ENCODE assay signal across 8 mouse cellular contexts in genomic region chr8:46671496-46671895, GRCm38 (mm10). TPM values are rescaled to one million over a fixed set of nuclear protein-coding genes. Genes with fewer than 3 reads are reported as not detected.
DNase-seq lines count a peak whose midpoint lies in the region; ATAC-seq lines count a peak whose summit lies in the region.

No protein-coding gene starts in this region.

- H3K9me3 ChIP-seq in hindbrain, embryonic 10.5 days = 0 out of 2 replicates have a peak, but pooled peaks cover 8% of the 10 kb centered on the region
- peaks cover 4% of the 10 kb centered on the region; the same call in 1 of the 2 replicates for H3K9me3 ChIP-seq in hindbrain, embryonic 12.5 days (replicated peaks)
- no peaks in the 10 kb centered on the region for H3K9me3 ChIP-seq in neural tube, embryonic 11.5 days (ENCODE audit: control insufficient read depth, low read length)

- DNase-seq in hindbrain, embryonic 10.5 days (ENCODE audit: low spot score) = peak; percentile 46
- DNase-seq in ZHBTc4 (ENCODE audit: low read depth, low spot score) = peak; percentile 28
- DNase-seq in embryo, embryonic 10 days (ENCODE audit: low spot score) = peak; percentile 56
- DNase-seq in heart, postnatal 10 days = peak; percentile 69 to 86
- peak; percentile 65 to 79 for DNase-seq in left cerebral cortex, adult 18-20 months (ENCODE audit: low spot score in 2 of 2)
- DNase-seq in neural tube, embryonic 11.5 days (ENCODE audit: low spot score) = peak; percentile 51
- peak; percentile 57 for DNase-seq in thymus, postnatal 0 days (ENCODE audit: low spot score)

- no peak overlapping the region for H3K27ac ChIP-seq in hindbrain, embryonic 10.5 days
- H3K27ac ChIP-seq in hindbrain, embryonic 12.5 days = no peak overlapping the region
- H3K27ac ChIP-seq in neural tube, embryonic 11.5 days (ENCODE audit: low read depth, low read length) = no peak overlapping the region

- H3K9ac ChIP-seq in hindbrain, embryonic 12.5 days = no peak overlapping the region
- no peak overlapping the region for H3K9ac ChIP-seq in neural tube, embryonic 11.5 days (ENCODE audit: low read length)

- no peaks in the 10 kb centered on the region for H3K4me1 ChIP-seq in hindbrain, embryonic 10.5 days (replicated peaks)
- no peaks in the 10 kb centered on the region for H3K4me1 ChIP-seq in hindbrain, embryonic 12.5 days
- no peaks in the 10 kb centered on the region for H3K4me1 ChIP-seq in neural tube, embryonic 11.5 days (ENCODE audit: control insufficient read depth, insufficient read depth, low read length)

- no peak for ATAC-seq in hindbrain, embryonic 12.5 days (ENCODE audit: low FRiP score)
- no peak for ATAC-seq in neural tube, embryonic 11.5 days (ENCODE audit: insufficient read depth, low FRiP score, low TSS enrichment)

- intact Hi-C loops in heart, postnatal 10 days (cut with DNase I) = loop anchor here (2.0 to 5.0 kb wide), 2 partner anchors 266 to 283 kb away; no protein-coding TSS in a partner anchor

- H3K4me3 ChIP-seq in hindbrain, embryonic 10.5 days = no peak overlapping the region
- H3K4me3 ChIP-seq in hindbrain, embryonic 12.5 days = no peak overlapping the region
- H3K4me3 ChIP-seq in neural tube, embryonic 11.5 days (ENCODE audit: low read depth, low read length) = no peak overlapping the region

- no peaks in the 10 kb centered on the region for H3K36me3 ChIP-seq in hindbrain, embryonic 10.5 days
- no peaks in the 10 kb centered on the region for H3K36me3 ChIP-seq in hindbrain, embryonic 12.5 days
- no peaks in the 10 kb centered on the region for H3K36me3 ChIP-seq in neural tube, embryonic 11.5 days (ENCODE audit: control insufficient read depth, insufficient read depth, low read length)

- no peaks in the 10 kb centered on the region for H3K27me3 ChIP-seq in hindbrain, embryonic 10.5 days (ENCODE audit: insufficient read depth, poor library complexity, severe bottlenecking)
- H3K27me3 ChIP-seq in hindbrain, embryonic 12.5 days = no peaks in the 10 kb centered on the region
- H3K27me3 ChIP-seq in neural tube, embryonic 11.5 days (ENCODE audit: control insufficient read depth, insufficient read depth, low read length) = no peaks in the 10 kb centered on the region

- WGBS in hindbrain, embryonic 10.5 days = 1% methylated on average over 2 of the region's 2 CpGs
- 0% methylated on average over 2 of the region's 2 CpGs for WGBS in hindbrain, embryonic 12.5 days
- 1% methylated on average over 2 of the region's 2 CpGs for WGBS in neural tube, embryonic 11.5 days

- no peak overlapping the region for H3K4me2 ChIP-seq in hindbrain, embryonic 12.5 days (replicated peaks)
- H3K4me2 ChIP-seq in neural tube, embryonic 11.5 days (ENCODE audit: low read depth) = no peak overlapping the region

RNA-seq across cellular contexts. Expression of gene Casp3, which starts 54.4 kb away (rescaled TPM):
- 130 and 144 TPM in 2 replicates for polyA plus RNA-seq in hindbrain, embryonic 10.5 days (2016; fragmentation: Nextera tagmentation; extraction: Ambion mirVana)
- polyA plus RNA-seq in hindbrain, embryonic 12.5 days (2016; fragmentation: Nextera tagmentation; extraction: Ambion mirVana) = 168 and 188 TPM in 2 replicates
- total RNA-seq in heart, postnatal 10 days (2021) = 10 to 100 TPM; 15.8 to 18.7 TPM
- 10 to 100 TPM; 12.7 to 13.2 TPM for total RNA-seq in left cerebral cortex, adult 18-20 months (2021)
- 155 and 166 TPM in 2 replicates for polyA plus RNA-seq in neural tube, embryonic 11.5 days (2014; fragmentation: Nextera tagmentation; extraction: Ambion mirVana)
- 82.5 and 93.9 TPM in 2 replicates for polyA plus RNA-seq in thymus, postnatal 0 days (2015; fragmentation: Nextera tagmentation; extraction: Ambion mirVana)

RNA-seq across cellular contexts. Expression of gene Primpol, which starts 54.5 kb away (rescaled TPM):
- 8.2 and 8.4 TPM in 2 replicates for polyA plus RNA-seq in hindbrain, embryonic 10.5 days (2016; fragmentation: Nextera tagmentation; extraction: Ambion mirVana)
- 8.4 and 14.4 TPM in 2 replicates for polyA plus RNA-seq in hindbrain, embryonic 12.5 days (2016; fragmentation: Nextera tagmentation; extraction: Ambion mirVana)
- 1 to 10 TPM; 3.7 to 6.5 TPM for total RNA-seq in heart, postnatal 10 days (2021)
- 1 to 10 TPM; 3.2 to 3.4 TPM for total RNA-seq in left cerebral cortex, adult 18-20 months (2021)
- 11.2 and 12.9 TPM in 2 replicates for polyA plus RNA-seq in neural tube, embryonic 11.5 days (2014; fragmentation: Nextera tagmentation; extraction: Ambion mirVana)
- polyA plus RNA-seq in thymus, postnatal 0 days (2015; fragmentation: Nextera tagmentation; extraction: Ambion mirVana) = 15.1 and 16.9 TPM in 2 replicates
